Mouse (Mus musculus): ENCODE measurements around the gene Arid2. TPM values are rescaled to one million over a fixed set of nuclear protein-coding genes. Genes with fewer than 3 reads are reported as not detected.
A peak's percentile ranks its signal among the peaks of the same experiment; 100 is the strongest.

Arid2 gene
- polyA plus RNA-seq, 1 experiment from 2014 or later: 28.9 TPM

- no peak for ATAC-seq
- WGBS: 67% methylated on average over 3 of the region's 3 CpGs
These were observed 78.0 kb downstream of the Arid2 start for GRCm38 (mm10) chr15:96365351-96365750.

GRCm38 (mm10) chr15:96366176-96366963 lies 79.1 kb downstream of the Arid2 start:
- WGBS: 86% methylated on average over 11 of the region's 11 CpGs
- H3K4me3 ChIP-seq: no peak overlapping the region
- 0 out of 2 replicates have a peak, but pooled peaks cover 3% of the 10 kb centered on the region for H3K4me1 ChIP-seq
- no peak overlapping the region for H3K4me2 ChIP-seq
- H3K36me3 ChIP-seq (ENCODE audit: poor library complexity, severe bottlenecking): peaks cover 85% of the 10 kb centered on the region
- no peaks in the 10 kb centered on the region for H3K9me3 ChIP-seq (replicated peaks)
- no peak overlapping the region for H3K27ac ChIP-seq
- H3K27me3 ChIP-seq: no peaks in the 10 kb centered on the region
- no peak for ATAC-seq
- H3K9ac ChIP-seq: 0 out of 2 replicates have a peak overlapping the region, but pooled peaks have one; percentile 30

More at GRCm38 (mm10) chr15:96365351-96365750, 78.0 kb downstream of the Arid2 start:
- no peaks in the 10 kb centered on the region for H3K9me3 ChIP-seq (replicated peaks)
- H3K9ac ChIP-seq: no peak overlapping the region
- no peaks in the 10 kb centered on the region for H3K27me3 ChIP-seq
- 0 out of 2 replicates have a peak, but pooled peaks cover 3% of the 10 kb centered on the region for H3K4me1 ChIP-seq
- H3K4me3 ChIP-seq: no peak overlapping the region
- no peak overlapping the region; the same call in 1 of the 2 replicates for H3K27ac ChIP-seq
- peaks cover 79% of the 10 kb centered on the region for H3K36me3 ChIP-seq (ENCODE audit: poor library complexity, severe bottlenecking)
- no peak overlapping the region for H3K4me2 ChIP-seq

GRCm38 (mm10) chr15:96371311-96371710 lies 84.0 kb downstream of the Arid2 start:
- H3K4me3 ChIP-seq: no peak overlapping the region
- H3K9me3 ChIP-seq (replicated peaks): no peaks in the 10 kb centered on the region
- H3K4me2 ChIP-seq: no peak overlapping the region
- H3K27ac ChIP-seq: no peak overlapping the region
- H3K36me3 ChIP-seq (ENCODE audit: poor library complexity, severe bottlenecking): peaks cover 72% of the 10 kb centered on the region
- H3K27me3 ChIP-seq: no peaks in the 10 kb centered on the region
- 96% methylated on average over 18 of the region's 18 CpGs for WGBS
- no peaks in the 10 kb centered on the region for H3K4me1 ChIP-seq
- no peak for ATAC-seq
- H3K9ac ChIP-seq: no peak overlapping the region

GRCm38 (mm10) chr15:96372628-96373027 lies 85.3 kb downstream of the Arid2 start:
- Histone ChIP-seq H3K9ac (no peak overlapping the region), H3K27ac (no peak overlapping the region), H3K4me1 (no peaks in the 10 kb centered on the region), H3K27me3 (no peaks in the 10 kb centered on the region), H3K9me3 (replicated peaks) (no peaks in the 10 kb centered on the region), H3K36me3 (ENCODE audit: poor library complexity, severe bottlenecking) (peaks cover 69% of the 10 kb centered on the region), H3K4me3 (no peak overlapping the region), H3K4me2 (no peak overlapping the region)
- 96% methylated on average over 6 of the region's 6 CpGs for WGBS
- ATAC-seq: no peak

GRCm38 (mm10) chr15:96373161-96373560 lies 85.8 kb downstream of the Arid2 start:
- Histone ChIP-seq H3K4me1 (no peaks in the 10 kb centered on the region), H3K9ac (no peak overlapping the region), H3K36me3 (ENCODE audit: poor library complexity, severe bottlenecking) (peaks cover 65% of the 10 kb centered on the region), H3K27me3 (no peaks in the 10 kb centered on the region), H3K9me3 (replicated peaks) (no peaks in the 10 kb centered on the region), H3K27ac (no peak overlapping the region), H3K4me3 (no peak overlapping the region), H3K4me2 (no peak overlapping the region)
- no peak for ATAC-seq
- WGBS: 92% methylated on average over 5 of the region's 5 CpGs

- H3K4me3 ChIP-seq: no peak overlapping the region
- ATAC-seq: no peak
- 86% methylated on average over 2 of the region's 2 CpGs for WGBS
- peaks cover 52% of the 10 kb centered on the region for H3K36me3 ChIP-seq (ENCODE audit: poor library complexity, severe bottlenecking)
- no peaks in the 10 kb centered on the region for H3K27me3 ChIP-seq
- H3K27ac ChIP-seq: no peak overlapping the region
- no peaks in the 10 kb centered on the region for H3K4me1 ChIP-seq
- H3K4me2 ChIP-seq: no peak overlapping the region
- no peaks in the 10 kb centered on the region for H3K9me3 ChIP-seq (replicated peaks)
- no peak overlapping the region for H3K9ac ChIP-seq
These were observed 88.9 kb downstream of the Arid2 start for GRCm38 (mm10) chr15:96376214-96376613.

- Histone ChIP-seq H3K36me3 (ENCODE audit: poor library complexity, severe bottlenecking) (peaks cover 47% of the 10 kb centered on the region), H3K9ac (no peak overlapping the region), H3K27ac (no peak overlapping the region), H3K4me2 (no peak overlapping the region), H3K4me1 (no peaks in the 10 kb centered on the region), H3K9me3 (replicated peaks) (no peaks in the 10 kb centered on the region), H3K27me3 (no peaks in the 10 kb centered on the region), H3K4me3 (no peak overlapping the region)
- WGBS: 85% methylated on average over 5 of the region's 5 CpGs
- no peak for ATAC-seq
These were observed 89.9 kb downstream of the Arid2 start for GRCm38 (mm10) chr15:96377263-96377662.

- H3K36me3 ChIP-seq (ENCODE audit: poor library complexity, severe bottlenecking): peaks cover 47% of the 10 kb centered on the region
- H3K9ac ChIP-seq: no peak overlapping the region
- WGBS: 86% methylated on average over 7 of the region's 7 CpGs
- no peaks in the 10 kb centered on the region for H3K4me1 ChIP-seq
- no peak for ATAC-seq
- H3K27me3 ChIP-seq: no peaks in the 10 kb centered on the region
- H3K4me3 ChIP-seq: no peak overlapping the region
- no peak overlapping the region for H3K4me2 ChIP-seq
- H3K9me3 ChIP-seq (replicated peaks): no peaks in the 10 kb centered on the region
- H3K27ac ChIP-seq: no peak overlapping the region
These were observed 90.4 kb downstream of the Arid2 start for GRCm38 (mm10) chr15:96377701-96378100.

GRCm38 (mm10) chr15:96382223-96382622 lies 94.9 kb downstream of the Arid2 start:
- WGBS: 92% methylated on average over 11 of the region's 11 CpGs
- no peak overlapping the region for H3K9ac ChIP-seq
- peaks cover 56% of the 10 kb centered on the region for H3K36me3 ChIP-seq (ENCODE audit: poor library complexity, severe bottlenecking)

GRCm38 (mm10) chr15:96388565-96388964 lies 101.2 kb downstream of the Arid2 start:
- peaks cover 47% of the 10 kb centered on the region for H3K36me3 ChIP-seq (ENCODE audit: poor library complexity, severe bottlenecking)
- 80% methylated on average over 1 of the region's 1 CpGs for WGBS
- no peak overlapping the region for H3K4me3 ChIP-seq
- H3K27ac ChIP-seq: no peak overlapping the region
- H3K4me2 ChIP-seq: no peak overlapping the region
- H3K9ac ChIP-seq: no peak overlapping the region
- no peaks in the 10 kb centered on the region for H3K27me3 ChIP-seq
- H3K9me3 ChIP-seq (replicated peaks): no peaks in the 10 kb centered on the region
- ATAC-seq: no peak
- H3K4me1 ChIP-seq: no peaks in the 10 kb centered on the region

More at GRCm38 (mm10) chr15:96382223-96382622, 94.9 kb downstream of the Arid2 start:
- ATAC-seq: no peak
- no peak overlapping the region for H3K27ac ChIP-seq
- no peaks in the 10 kb centered on the region for H3K27me3 ChIP-seq
- H3K4me3 ChIP-seq: no peak overlapping the region
- no peak overlapping the region for H3K4me2 ChIP-seq
- no peaks in the 10 kb centered on the region for H3K9me3 ChIP-seq (replicated peaks)
- H3K4me1 ChIP-seq: no peaks in the 10 kb centered on the region

GRCm38 (mm10) chr15:96392878-96393277 lies 105.6 kb downstream of the Arid2 start:
- H3K4me2 ChIP-seq: no peak overlapping the region
- H3K9me3 ChIP-seq (replicated peaks): no peaks in the 10 kb centered on the region
- peaks cover 66% of the 10 kb centered on the region for H3K36me3 ChIP-seq (ENCODE audit: poor library complexity, severe bottlenecking)
- 96% methylated on average over 3 of the region's 3 CpGs for WGBS
- H3K27ac ChIP-seq: no peak overlapping the region
- H3K27me3 ChIP-seq: no peaks in the 10 kb centered on the region
- H3K9ac ChIP-seq: no peak overlapping the region
- no peaks in the 10 kb centered on the region for H3K4me1 ChIP-seq
- no peak overlapping the region for H3K4me3 ChIP-seq
- ATAC-seq: no peak

- no peaks in the 10 kb centered on the region for H3K9me3 ChIP-seq (replicated peaks)
- H3K27ac ChIP-seq: no peak overlapping the region
- H3K36me3 ChIP-seq (ENCODE audit: poor library complexity, severe bottlenecking): peaks cover 81% of the 10 kb centered on the region
- 97% methylated on average over 6 of the region's 6 CpGs for WGBS
- H3K4me2 ChIP-seq: no peak overlapping the region
- no peak for ATAC-seq
- no peak overlapping the region for H3K4me3 ChIP-seq
- H3K4me1 ChIP-seq: no peaks in the 10 kb centered on the region
- no peaks in the 10 kb centered on the region for H3K27me3 ChIP-seq
- no peak overlapping the region for H3K9ac ChIP-seq
These were observed 107.8 kb downstream of the Arid2 start for GRCm38 (mm10) chr15:96395071-96395470.

All from forebrain, embryonic 13.5 days (tissue).